ENCODE assay signal across 16 mouse cellular contexts in the genomic region with DNA sequence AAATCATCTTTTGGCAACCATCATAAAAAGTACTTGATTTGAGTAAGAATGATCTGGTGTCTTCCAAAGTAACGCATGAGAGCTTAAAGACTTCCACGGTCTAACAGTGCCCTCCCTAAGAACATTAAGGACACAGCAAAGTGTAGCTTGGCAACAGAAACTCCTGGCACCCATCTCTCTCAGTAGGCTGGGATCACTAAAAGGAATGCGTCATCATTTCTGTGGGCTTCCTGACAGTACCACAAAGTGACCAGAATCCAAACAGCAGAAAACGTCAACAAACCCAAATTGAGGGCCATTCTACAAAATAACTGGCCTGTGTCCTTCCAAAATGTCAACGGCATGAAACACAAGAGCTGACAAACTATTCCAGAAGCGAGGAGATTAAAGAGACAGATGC. TPM values are rescaled to one million over a fixed set of nuclear protein-coding genes. Genes with fewer than 3 reads are reported as not detected.
DNase-seq lines count a peak whose midpoint lies in the region; ATAC-seq lines count a peak whose summit lies in the region.
"Had no signal": no experiment of that assay in that cellular context is flagged by ENCODE, and none has a peak within 500 bp of the region (broad histone marks: within the 10 kb centered on the region; RNA-seq: fewer than 3 reads in every experiment).

No protein-coding gene starts in this region.

- intact Hi-C loops in gastrocnemius, postnatal 36 days (cut with DNase I), result no loop called here

- no peak overlapping the region for H3K9ac ChIP-seq in kidney, embryonic 16.5 days (replicated peaks; ENCODE audit: low read length)

- WGBS in kidney, embryonic 16.5 days, result 63% methylated on average over 6 of the region's 6 CpGs

- DNase-seq in gastrocnemius, postnatal 25 days, result peak; percentile 22
- DNase-seq in gastrocnemius, postnatal 36 days, result no peak
- peak; percentile 18 to 58 for DNase-seq in kidney, postnatal 25 days
- DNase-seq in 3T3-L1 (ENCODE audit: low read depth, low spot score), result peak; percentile 37
- peak; percentile 71 for DNase-seq in brain, adult 2 months (ENCODE audit: low read depth, low spot score)
- DNase-seq: adrenal gland, postnatal 14 days; cerebellum, adult 2 months; right cerebral cortex, postnatal 14 days had no signal

- no peak overlapping the region for H3K4me3 ChIP-seq in kidney, embryonic 16.5 days (ENCODE audit: low read length)
- H3K4me3 ChIP-seq: erythroblast, embryonic 14.5 days had no signal

- H3K4me2 ChIP-seq in kidney, embryonic 16.5 days (replicated peaks; ENCODE audit: low read depth, low read length), result no peak overlapping the region
- H3K4me2 ChIP-seq: liver, embryonic 11.5 days had no signal

- H3K27ac ChIP-seq in kidney, embryonic 16.5 days (ENCODE audit: low read length), result no peak overlapping the region

- H3K9me3 ChIP-seq in kidney, embryonic 16.5 days (ENCODE audit: low read length), result no peaks in the 10 kb centered on the region

- no peaks in the 10 kb centered on the region for H3K36me3 ChIP-seq in kidney, embryonic 16.5 days (ENCODE audit: insufficient read depth, low read length)

- peaks cover 40% of the 10 kb centered on the region for H3K4me1 ChIP-seq in kidney, embryonic 16.5 days (ENCODE audit: insufficient read depth, low read length)

- no peaks in the 10 kb centered on the region for H3K27me3 ChIP-seq in kidney, embryonic 16.5 days (ENCODE audit: insufficient read depth, low read length)
- H3K27me3 ChIP-seq: CH12.LX had no signal

- no peak for ATAC-seq in kidney, embryonic 16.5 days (ENCODE audit: low FRiP score, low TSS enrichment)
- ATAC-seq in erythroblast, adult 5-6 weeks (replicated peaks; ENCODE audit: low FRiP score, poor library complexity, severe bottlenecking), result no peak

RNA-seq across cellular contexts. Expression of a gene that starts 25.5 kb away (rescaled TPM):
- 1 to 10 TPM; 3.7 to 4.1 TPM for total RNA-seq in gastrocnemius, postnatal 25 days (2021)
- 1 to 10 TPM; 4.2 to 4.9 TPM for total RNA-seq in gastrocnemius, postnatal 36 days (2021)
- polyA plus RNA-seq in kidney, embryonic 16.5 days (2015; fragmentation: Nextera tagmentation; extraction: Ambion mirVana), result 3.4 and 3.6 TPM in 2 replicates
- 0.96 and 1.0 TPM in 2 replicates for total RNA-seq in erythroblast, adult 5-6 weeks (2015; ENCODE audit: low replicate concordance)
- total RNA-seq in erythroblast, adult 5-6 weeks (2017; ENCODE audit: low replicate concordance), result 0.51 and 0.70 TPM in 2 replicates

RNA-seq across cellular contexts. Expression of a gene that starts 30.9 kb away (rescaled TPM):
- total RNA-seq in gastrocnemius, postnatal 25 days (2021), result 10 to 100 TPM in 1 of 2 experiments, 1 to 10 TPM in 1; 8.5 to 10.3 TPM
- 1 to 10 TPM; 5.1 to 5.7 TPM for total RNA-seq in gastrocnemius, postnatal 36 days (2021)
- polyA plus RNA-seq in kidney, embryonic 16.5 days (2015; fragmentation: Nextera tagmentation; extraction: Ambion mirVana), result 172 and 174 TPM in 2 replicates
- 8.6 and 14.0 TPM in 2 replicates for total RNA-seq in erythroblast, adult 5-6 weeks (2015; ENCODE audit: low replicate concordance)
- 1.5 and 3.3 TPM in 2 replicates for total RNA-seq in erythroblast, adult 5-6 weeks (2017; ENCODE audit: low replicate concordance)

RNA-seq across cellular contexts. Expression of a gene that starts 48.0 kb away (rescaled TPM):
- total RNA-seq in gastrocnemius, postnatal 25 days (2021), result not detected
- total RNA-seq in gastrocnemius, postnatal 36 days (2021), result not detected
- polyA plus RNA-seq in kidney, embryonic 16.5 days (2015; fragmentation: Nextera tagmentation; extraction: Ambion mirVana), result not detected in 2 replicates
- not detected in 2 replicates for total RNA-seq in erythroblast, adult 5-6 weeks (2015; ENCODE audit: low replicate concordance)
- total RNA-seq in erythroblast, adult 5-6 weeks (2017; ENCODE audit: low replicate concordance), result not detected in 2 replicates
- total RNA-seq: adrenal gland, postnatal 14 days; CH12.LX; layer of hippocampus, adult 18-20 months; megakaryocyte progenitor cell, adult 5-6 weeks had no signal
- polyA plus RNA-seq: cerebellum, adult 2 months; erythroblast, embryonic 14.5 days; heart, embryonic 14.5 days; liver, embryonic 11.5 days had no signal

RNA-seq across cellular contexts. Expression of a gene that starts 48.7 kb away (rescaled TPM):
- not detected for total RNA-seq in gastrocnemius, postnatal 25 days (2021)
- not detected for total RNA-seq in gastrocnemius, postnatal 36 days (2021)
- polyA plus RNA-seq in kidney, embryonic 16.5 days (2015; fragmentation: Nextera tagmentation; extraction: Ambion mirVana), result not detected in 2 replicates
- total RNA-seq in erythroblast, adult 5-6 weeks (2015; ENCODE audit: low replicate concordance), result not detected in 2 replicates
- total RNA-seq in erythroblast, adult 5-6 weeks (2017; ENCODE audit: low replicate concordance), result not detected in 2 replicates
- total RNA-seq: adrenal gland, postnatal 14 days; CH12.LX; layer of hippocampus, adult 18-20 months; megakaryocyte progenitor cell, adult 5-6 weeks had no signal
- polyA plus RNA-seq: cerebellum, adult 2 months; erythroblast, embryonic 14.5 days; heart, embryonic 14.5 days; liver, embryonic 11.5 days had no signal

Comparison
In these comparisons a context has a peak if more than half of its experiments do, and no peak if none do; other contexts are left out.
1. DNase-seq: peak in gastrocnemius, postnatal 25 days (single experiment), kidney, postnatal 25 days (2 of 2), 3T3-L1 (single experiment) and brain, adult 2 months (single experiment); none in gastrocnemius, postnatal 36 days (0 of 2).